ENCODE assay signal across 23 mouse cellular contexts in genomic region chr7:43874868-43875375, GRCm38 (mm10). TPM values are rescaled to one million over a fixed set of nuclear protein-coding genes. Genes with fewer than 3 reads are reported as not detected.
DNase-seq lines count a peak whose midpoint lies in the region; ATAC-seq and TF ChIP-seq lines count a peak whose summit lies in the region.
"Had no signal": no experiment of that assay in that cellular context is flagged by ENCODE, and none has a peak within 500 bp of the region (broad histone marks: within the 10 kb centered on the region; RNA-seq: fewer than 3 reads in every experiment).

No protein-coding gene starts in this region.

- H3K36me3 ChIP-seq in hindbrain, postnatal 0 days (ENCODE audit: insufficient read depth, low read length), result no peaks in the 10 kb centered on the region
- no peaks in the 10 kb centered on the region for H3K36me3 ChIP-seq in hindbrain, embryonic 10.5 days
- no peaks in the 10 kb centered on the region for H3K36me3 ChIP-seq in limb, embryonic 14.5 days (ENCODE audit: control insufficient read depth, insufficient read depth, low read length)
- no peaks in the 10 kb centered on the region for H3K36me3 ChIP-seq in neural tube, embryonic 14.5 days (ENCODE audit: control insufficient read depth, insufficient read depth, low read length)
- H3K36me3 ChIP-seq: embryonic facial prominence, embryonic 13.5 days; forebrain, embryonic 12.5 days; heart, embryonic 13.5 days; hindbrain, embryonic 13.5 days had no signal

- no peak for TF ChIP-seq POLR2A in limb, embryonic 14.5 days (IDR thresholded peaks at IDR 0.05; ENCODE audit: borderline replicate concordance, extremely low read depth, insufficient read depth, insufficient read length)

- H3K4me1 ChIP-seq in hindbrain, postnatal 0 days (ENCODE audit: insufficient read depth, low read length), result no peaks in the 10 kb centered on the region
- H3K4me1 ChIP-seq in hindbrain, embryonic 10.5 days (replicated peaks), result no peaks in the 10 kb centered on the region
- H3K4me1 ChIP-seq in limb, embryonic 14.5 days (ENCODE audit: control insufficient read depth, insufficient read depth, low read length), result no peaks in the 10 kb centered on the region
- no peaks in the 10 kb centered on the region for H3K4me1 ChIP-seq in neural tube, embryonic 14.5 days (ENCODE audit: control insufficient read depth, insufficient read depth, low read length)
- H3K4me1 ChIP-seq: embryonic facial prominence, embryonic 13.5 days; forebrain, embryonic 12.5 days; heart, embryonic 13.5 days; hindbrain, embryonic 13.5 days had no signal

- no peak overlapping the region for H3K9ac ChIP-seq in hindbrain, postnatal 0 days (replicated peaks; ENCODE audit: low read length)
- no peak overlapping the region for H3K9ac ChIP-seq in limb, embryonic 14.5 days (ENCODE audit: low read depth, low read length, severe bottlenecking)
- no peak overlapping the region for H3K9ac ChIP-seq in neural tube, embryonic 14.5 days (replicated peaks; ENCODE audit: low read depth, low read length)
- H3K9ac ChIP-seq: embryonic facial prominence, embryonic 13.5 days; forebrain, embryonic 12.5 days; heart, embryonic 13.5 days; hindbrain, embryonic 13.5 days had no signal

- no peaks in the 10 kb centered on the region for H3K9me3 ChIP-seq in hindbrain, postnatal 0 days (ENCODE audit: low read length)
- H3K9me3 ChIP-seq in hindbrain, embryonic 10.5 days, result no peaks in the 10 kb centered on the region
- no peaks in the 10 kb centered on the region for H3K9me3 ChIP-seq in limb, embryonic 14.5 days (ENCODE audit: control insufficient read depth, low read length)
- no peaks in the 10 kb centered on the region for H3K9me3 ChIP-seq in neural tube, embryonic 14.5 days (ENCODE audit: control insufficient read depth, low read length)
- H3K9me3 ChIP-seq: embryonic facial prominence, embryonic 13.5 days; forebrain, embryonic 12.5 days; heart, embryonic 13.5 days; hindbrain, embryonic 13.5 days had no signal

- intact Hi-C loops in gastrocnemius, adult 2 months (cut with DNase I), result no loop called here

- H3K27me3 ChIP-seq in hindbrain, postnatal 0 days (ENCODE audit: insufficient read depth, low read length), result no peaks in the 10 kb centered on the region
- H3K27me3 ChIP-seq in hindbrain, embryonic 10.5 days (ENCODE audit: insufficient read depth, poor library complexity, severe bottlenecking), result no peaks in the 10 kb centered on the region
- no peaks in the 10 kb centered on the region for H3K27me3 ChIP-seq in limb, embryonic 14.5 days (ENCODE audit: control insufficient read depth, insufficient read depth, low read length)
- H3K27me3 ChIP-seq in neural tube, embryonic 14.5 days (ENCODE audit: control insufficient read depth, insufficient read depth, low read length), result no peaks in the 10 kb centered on the region
- H3K27me3 ChIP-seq: embryonic facial prominence, embryonic 13.5 days; forebrain, embryonic 12.5 days; hindbrain, embryonic 13.5 days had no signal

- no peak for TF ChIP-seq CTCF in hindbrain, postnatal 0 days (IDR thresholded peaks at IDR 0.05; ENCODE audit: low read depth)
- TF ChIP-seq CTCF in gastrocnemius, adult 2 months (IDR thresholded peaks at IDR 0.05), result no peak

- peak; percentile 6 for DNase-seq in hindbrain, postnatal 0 days (ENCODE audit: low spot score)
- no peak for DNase-seq in hindbrain, embryonic 10.5 days (ENCODE audit: low spot score)
- peak; percentile 43 for DNase-seq in forelimb bud, embryonic 11.5 days (ENCODE audit: low read depth, low spot score)
- DNase-seq in limb, embryonic 14.5 days (ENCODE audit: low spot score), result peak; percentile 4
- DNase-seq in adrenal gland, adult 8-10 months, result no peak
- no peak for DNase-seq in gastrocnemius, adult 2 months
- DNase-seq: adrenal gland, postnatal 14 days; cerebellum, adult 18-20 months; cerebellum, adult 9-11 months; cerebellum, postnatal 36 days; gastrocnemius, postnatal 36 days; heart, adult 11 months; heart, postnatal 36 days had no signal

- no peak overlapping the region for H3K4me2 ChIP-seq in hindbrain, postnatal 0 days (ENCODE audit: low read depth, low read length)
- no peak overlapping the region for H3K4me2 ChIP-seq in limb, embryonic 14.5 days (replicated peaks; ENCODE audit: low read depth, low read length, severe bottlenecking)
- H3K4me2 ChIP-seq in neural tube, embryonic 14.5 days (ENCODE audit: low read depth, low read length), result no peak overlapping the region
- H3K4me2 ChIP-seq: embryonic facial prominence, embryonic 13.5 days; forebrain, embryonic 12.5 days; heart, embryonic 13.5 days; hindbrain, embryonic 13.5 days had no signal

- H3K4me3 ChIP-seq in hindbrain, postnatal 0 days (ENCODE audit: low read length), result no peak overlapping the region
- no peak overlapping the region for H3K4me3 ChIP-seq in hindbrain, embryonic 10.5 days
- no peak overlapping the region for H3K4me3 ChIP-seq in limb, embryonic 14.5 days (replicated peaks; ENCODE audit: low read length)
- no peak overlapping the region for H3K4me3 ChIP-seq in neural tube, embryonic 14.5 days (ENCODE audit: low read depth, low read length)
- no peak overlapping the region for H3K4me3 ChIP-seq in gastrocnemius, adult 2 months
- H3K4me3 ChIP-seq: embryonic facial prominence, embryonic 13.5 days; forebrain, embryonic 12.5 days; heart, embryonic 13.5 days; hindbrain, embryonic 13.5 days had no signal

- H3K27ac ChIP-seq in hindbrain, postnatal 0 days, result no peak overlapping the region
- H3K27ac ChIP-seq in hindbrain, embryonic 10.5 days, result no peak overlapping the region
- no peak overlapping the region for H3K27ac ChIP-seq in limb, embryonic 14.5 days (replicated peaks; ENCODE audit: low read depth, low read length)
- H3K27ac ChIP-seq in neural tube, embryonic 14.5 days (ENCODE audit: low read depth, low read length), result no peak overlapping the region
- no peak overlapping the region for H3K27ac ChIP-seq in gastrocnemius, adult 2 months
- H3K27ac ChIP-seq: embryonic facial prominence, embryonic 13.5 days; forebrain, embryonic 12.5 days; heart, embryonic 13.5 days; hindbrain, embryonic 13.5 days had no signal

- WGBS in hindbrain, postnatal 0 days, result 71% methylated on average over 6 of the region's 6 CpGs
- WGBS in hindbrain, embryonic 10.5 days, result 83% methylated on average over 6 of the region's 6 CpGs
- WGBS in limb, embryonic 14.5 days, result 24% methylated on average over 6 of the region's 6 CpGs
- whole genome bisulfite sequencing in neural tube, embryonic 14.5 days, result 33% methylated on average over 6 of the region's 6 CpGs

- ATAC-seq in hindbrain, postnatal 0 days, result no peak
- ATAC-seq in limb, embryonic 14.5 days (ENCODE audit: low FRiP score, low read depth), result peak; percentile 67; the same call in 1 of the 2 replicates
- peak; percentile 81; the same call in 1 of the 2 replicates for ATAC-seq in neural tube, embryonic 14.5 days (ENCODE audit: low read depth)
- ATAC-seq: forebrain, embryonic 16.5 days had no signal

RNA-seq across cellular contexts. Expression of gene Klk4, which starts 6.0 kb away (rescaled TPM):
- total RNA-seq in hindbrain, postnatal 0 days (2014; rRNA removed), result 1.7 TPM in 2 replicates
- 2.7 and 3.1 TPM in 2 replicates for polyA plus RNA-seq in hindbrain, postnatal 0 days (2015; fragmentation: Nextera tagmentation; extraction: Ambion mirVana)
- 0.41 TPM in 1 of 2 replicates, not detected in the other for polyA plus RNA-seq in hindbrain, embryonic 10.5 days (2016; fragmentation: Nextera tagmentation; extraction: Ambion mirVana)
- polyA plus RNA-seq in limb, embryonic 14.5 days (2012; rRNA removed), result 0.09 and 0.12 TPM in 2 replicates
- not detected in 2 replicates for polyA plus RNA-seq in limb, embryonic 14.5 days (2014; fragmentation: Nextera tagmentation; extraction: Ambion mirVana)
- 0.50 and 0.66 TPM in 2 replicates for polyA plus RNA-seq in neural tube, embryonic 14.5 days (2014; fragmentation: Nextera tagmentation; extraction: Ambion mirVana)
- total RNA-seq in adrenal gland, adult 8-10 months (2022), result not detected
- total RNA-seq in gastrocnemius, adult 2 months (2021), result not detected
- total RNA-seq: adrenal gland, postnatal 14 days; gastrocnemius, adult 8-10 months; gastrocnemius, postnatal 36 days; heart, postnatal 36 days; MEL had no signal
- polyA plus RNA-seq: C2C12; forebrain, embryonic 12.5 days; heart, embryonic 13.5 days; heart, postnatal 0 days had no signal

RNA-seq across cellular contexts. Expression of gene Klk5, which starts 33.2 kb away (rescaled TPM):
- total RNA-seq in hindbrain, postnatal 0 days (2014; rRNA removed), result not detected in 2 replicates
- polyA plus RNA-seq in hindbrain, postnatal 0 days (2015; fragmentation: Nextera tagmentation; extraction: Ambion mirVana), result not detected in 2 replicates
- polyA plus RNA-seq in hindbrain, embryonic 10.5 days (2016; fragmentation: Nextera tagmentation; extraction: Ambion mirVana), result 0.12 TPM in 1 of 2 replicates, not detected in the other
- polyA plus RNA-seq in limb, embryonic 14.5 days (2012; rRNA removed), result 0.40 and 0.55 TPM in 2 replicates
- polyA plus RNA-seq in limb, embryonic 14.5 days (2014; fragmentation: Nextera tagmentation; extraction: Ambion mirVana), result 0.80 and 2.7 TPM in 2 replicates
- polyA plus RNA-seq in neural tube, embryonic 14.5 days (2014; fragmentation: Nextera tagmentation; extraction: Ambion mirVana), result not detected in 2 replicates
- total RNA-seq in adrenal gland, adult 8-10 months (2022), result not detected
- total RNA-seq in gastrocnemius, adult 2 months (2021), result not detected
- total RNA-seq: adrenal gland, postnatal 14 days; gastrocnemius, adult 8-10 months; gastrocnemius, postnatal 36 days; heart, postnatal 36 days; MEL had no signal
- polyA plus RNA-seq: C2C12; forebrain, embryonic 16.5 days; heart, embryonic 13.5 days; heart, postnatal 0 days; hindbrain, embryonic 13.5 days had no signal

RNA-seq across cellular contexts. Expression of gene Klk6, which starts 50.6 kb away (rescaled TPM):
- total RNA-seq in hindbrain, postnatal 0 days (2014; rRNA removed), result not detected in 2 replicates
- polyA plus RNA-seq in hindbrain, postnatal 0 days (2015; fragmentation: Nextera tagmentation; extraction: Ambion mirVana), result not detected in 2 replicates
- not detected in 2 replicates for polyA plus RNA-seq in hindbrain, embryonic 10.5 days (2016; fragmentation: Nextera tagmentation; extraction: Ambion mirVana)
- 0.08 TPM in 1 of 2 replicates, not detected in the other for polyA plus RNA-seq in limb, embryonic 14.5 days (2012; rRNA removed)
- polyA plus RNA-seq in limb, embryonic 14.5 days (2014; fragmentation: Nextera tagmentation; extraction: Ambion mirVana), result not detected in 2 replicates
- polyA plus RNA-seq in neural tube, embryonic 14.5 days (2014; fragmentation: Nextera tagmentation; extraction: Ambion mirVana), result not detected in 2 replicates
- total RNA-seq in adrenal gland, adult 8-10 months (2022), result not detected
- not detected for total RNA-seq in gastrocnemius, adult 2 months (2021)
- total RNA-seq: adrenal gland, postnatal 14 days; gastrocnemius, adult 8-10 months; gastrocnemius, postnatal 36 days; heart, postnatal 36 days; MEL had no signal
- polyA plus RNA-seq: embryonic facial prominence, embryonic 13.5 days; forebrain, embryonic 12.5 days; forebrain, embryonic 16.5 days; heart, embryonic 13.5 days; heart, postnatal 0 days; hindbrain, embryonic 13.5 days had no signal

RNA-seq across cellular contexts. Expression of gene Klk15, which starts 58.6 kb away (rescaled TPM):
- total RNA-seq in hindbrain, postnatal 0 days (2014; rRNA removed), result not detected in 2 replicates
- polyA plus RNA-seq in hindbrain, postnatal 0 days (2015; fragmentation: Nextera tagmentation; extraction: Ambion mirVana), result not detected in 2 replicates
- not detected in 2 replicates for polyA plus RNA-seq in hindbrain, embryonic 10.5 days (2016; fragmentation: Nextera tagmentation; extraction: Ambion mirVana)
- not detected in 2 replicates for polyA plus RNA-seq in limb, embryonic 14.5 days (2012; rRNA removed)
- polyA plus RNA-seq in limb, embryonic 14.5 days (2014; fragmentation: Nextera tagmentation; extraction: Ambion mirVana), result not detected in 2 replicates
- polyA plus RNA-seq in neural tube, embryonic 14.5 days (2014; fragmentation: Nextera tagmentation; extraction: Ambion mirVana), result not detected in 2 replicates
- total RNA-seq in adrenal gland, adult 8-10 months (2022), result not detected
- not detected for total RNA-seq in gastrocnemius, adult 2 months (2021)
- total RNA-seq: adrenal gland, postnatal 14 days; gastrocnemius, adult 8-10 months; gastrocnemius, postnatal 36 days; heart, postnatal 36 days; MEL had no signal
- polyA plus RNA-seq: C2C12; embryonic facial prominence, embryonic 13.5 days; forebrain, embryonic 12.5 days; forebrain, embryonic 16.5 days; heart, embryonic 13.5 days; heart, postnatal 0 days; hindbrain, embryonic 13.5 days had no signal

Comparison
In these comparisons a context has a peak if more than half of its experiments do, and no peak if none do; other contexts are left out.
1. DNase-seq: peak in hindbrain, postnatal 0 days (single experiment), forelimb bud, embryonic 11.5 days (single experiment) and limb, embryonic 14.5 days (single experiment); none in hindbrain, embryonic 10.5 days (single experiment), adrenal gland, adult 8-10 months (single experiment) and gastrocnemius, adult 2 months (single experiment).